Mouse (Mus musculus): ENCODE measurements around the gene Rac2. TPM values are rescaled to one million over a fixed set of nuclear protein-coding genes. Genes with fewer than 3 reads are reported as not detected.

Rac2 gene
- total RNA-seq, 2 experiments from 2014 or later, result 0.98 to 3.9 TPM

- intact Hi-C loops (cut with DNase I), result no loop called here
- Histone ChIP-seq H3K4me3 (no peak overlapping the region), H3K27ac (no peak overlapping the region)
- no peak for TF ChIP-seq CTCF (IDR thresholded peaks at IDR 0.05)
- no peak for DNase-seq (ENCODE audit: extremely low spot score in 1 of 2, low spot score in 2 of 2)
Observed at GRCm38 (mm10) chr15:78559141-78559979, 13.2 kb downstream of the Rac2 start.

- DNase-seq (ENCODE audit: extremely low spot score in 1 of 2, low spot score in 2 of 2), result no peak
- Histone ChIP-seq H3K27ac (no peak overlapping the region), H3K4me3 (no peak overlapping the region)
- intact Hi-C loops (cut with DNase I), result no loop called here
- TF ChIP-seq CTCF (IDR thresholded peaks at IDR 0.05), result no peak
Observed at GRCm38 (mm10) chr15:78557693-78558535, 14.7 kb downstream of the Rac2 start.

- no peak; the same call in 1 of the 2 replicates for TF ChIP-seq CTCF (IDR thresholded peaks at IDR 0.05)
- Histone ChIP-seq H3K27ac (peak overlapping the region; percentile 32; the same call in 1 of the 2 replicates), H3K4me3 (peak overlapping the region; percentile 37)
- DNase-seq (ENCODE audit: extremely low spot score in 1 of 2, low spot score in 2 of 2), result no peak
- intact Hi-C loops (cut with DNase I), result no loop called here
Observed at GRCm38 (mm10) chr15:78554545-78555313, 17.9 kb downstream of the Rac2 start.

- no peak for TF ChIP-seq CTCF (IDR thresholded peaks at IDR 0.05)
- H3K4me3 ChIP-seq, result no peak overlapping the region
- intact Hi-C loops (cut with DNase I), result loop anchor here (5.0 to 10.0 kb wide), 2 partner anchors 182 to 574 kb away; partner anchors contain the start of gene Eif3d
- H3K27ac ChIP-seq, result no peak overlapping the region
- no peak for DNase-seq (ENCODE audit: extremely low spot score in 1 of 2, low spot score in 2 of 2)
Observed at GRCm38 (mm10) chr15:78549189-78549734, 23.3 kb downstream of the Rac2 start.

- intact Hi-C loops (cut with DNase I), result loop anchor here (5.0 to 10.0 kb wide), 2 partner anchors 181 to 574 kb away; partner anchors contain the start of gene Eif3d
- TF ChIP-seq CTCF (IDR thresholded peaks at IDR 0.05), result no peak
Observed at GRCm38 (mm10) chr15:78548711-78549110, 23.9 kb downstream of the Rac2 start.

GRCm38 (mm10) chr15:78548336-78548665 is 24.3 kb downstream of the Rac2 start:
- intact Hi-C loops (cut with DNase I), result loop anchor here (5.0 to 10.0 kb wide), 2 partner anchors 181 to 574 kb away; partner anchors contain the start of gene Eif3d
- no peak overlapping the region for H3K4me3 ChIP-seq
- no peak for DNase-seq (ENCODE audit: extremely low spot score in 1 of 2, low spot score in 2 of 2)
- H3K27ac ChIP-seq, result no peak overlapping the region
- TF ChIP-seq CTCF (IDR thresholded peaks at IDR 0.05), result no peak

More at GRCm38 (mm10) chr15:78548711-78549110, 23.9 kb downstream of the Rac2 start:
- Histone ChIP-seq H3K4me3 (no peak overlapping the region), H3K27ac (no peak overlapping the region)
- DNase-seq (ENCODE audit: extremely low spot score in 1 of 2, low spot score in 2 of 2), result no peak

- H3K27ac ChIP-seq, result no peak overlapping the region
- no peak for DNase-seq (ENCODE audit: extremely low spot score in 1 of 2, low spot score in 2 of 2)
- TF ChIP-seq CTCF (IDR thresholded peaks at IDR 0.05), result peak; percentile 59
- intact Hi-C loops (cut with DNase I), result loop anchor here (5.0 to 10.0 kb wide), 2 partner anchors 180 to 573 kb away; partner anchors contain the start of gene Eif3d
- no peak overlapping the region for H3K4me3 ChIP-seq
Observed at GRCm38 (mm10) chr15:78547415-78548335, 24.9 kb downstream of the Rac2 start.

GRCm38 (mm10) chr15:78546060-78546459 is 26.5 kb downstream of the Rac2 start:
- no peak for TF ChIP-seq CTCF (IDR thresholded peaks at IDR 0.05)
- Histone ChIP-seq H3K27ac (no peak overlapping the region), H3K4me3 (no peak overlapping the region)
- no peak for DNase-seq (ENCODE audit: extremely low spot score in 1 of 2, low spot score in 2 of 2)
- intact Hi-C loops (cut with DNase I), result loop anchor here (5.0 to 10.0 kb wide), 2 partner anchors 179 to 571 kb away; partner anchors contain the start of gene Eif3d

- H3K27ac ChIP-seq, result peak within 1 kb of the TSS; percentile 92
- TF ChIP-seq CTCF (IDR thresholded peaks at IDR 0.05), result no peak
- peak within 1 kb of the TSS; percentile 45 for H3K4me3 ChIP-seq
- intact Hi-C loops (cut with DNase I), result loop anchor here (1.0 to 10.0 kb wide), 6 partner anchors 36 to 570 kb away; partner anchors contain the start of gene Eif3d
- peak in 1 of 2 experiments; percentile 52 for DNase-seq (ENCODE audit: extremely low spot score in 1 of 2, low spot score in 2 of 2)
Observed at GRCm38 (mm10) chr15:78544561-78545001, 28.0 kb downstream of the Rac2 start, which contains the start of gene Sstr3. Sstr3 (minus strand) TSS chr15:78544685.

GRCm38 (mm10) chr15:78544041-78544440 is 28.5 kb downstream of the Rac2 start:
- Histone ChIP-seq H3K4me3 (peak overlapping the region; percentile 45), H3K27ac (peak overlapping the region; percentile 92)
- DNase-seq (ENCODE audit: extremely low spot score in 1 of 2, low spot score in 2 of 2), result no peak
- TF ChIP-seq CTCF (IDR thresholded peaks at IDR 0.05), result no peak
- intact Hi-C loops (cut with DNase I), result loop anchor here (1.0 to 10.0 kb wide), 5 partner anchors 36 to 569 kb away; partner anchors contain the start of gene Eif3d

All from left cerebral cortex, adult 2 months (tissue).